Mouse (Mus musculus) adrenal gland, postnatal 0 days (tissue): ENCODE measurements around the gene Atp6v1g1. TPM values are rescaled to one million over a fixed set of nuclear protein-coding genes. Genes with fewer than 3 reads are reported as not detected.

Experiments
- polyA plus RNA-seq: library from polyadenylated mRNA; unstranded; fragments of >200 nt; fragmentation: Nextera tagmentation; extraction: Ambion mirVana; gene quantifications from 2 replicates; pipeline ENCODE4 v1.2.1, GENCODE M21; 2015

The Atp6v1g1 gene
- polyA plus RNA-seq = 318 and 326 TPM in 2 replicates

DNA sequence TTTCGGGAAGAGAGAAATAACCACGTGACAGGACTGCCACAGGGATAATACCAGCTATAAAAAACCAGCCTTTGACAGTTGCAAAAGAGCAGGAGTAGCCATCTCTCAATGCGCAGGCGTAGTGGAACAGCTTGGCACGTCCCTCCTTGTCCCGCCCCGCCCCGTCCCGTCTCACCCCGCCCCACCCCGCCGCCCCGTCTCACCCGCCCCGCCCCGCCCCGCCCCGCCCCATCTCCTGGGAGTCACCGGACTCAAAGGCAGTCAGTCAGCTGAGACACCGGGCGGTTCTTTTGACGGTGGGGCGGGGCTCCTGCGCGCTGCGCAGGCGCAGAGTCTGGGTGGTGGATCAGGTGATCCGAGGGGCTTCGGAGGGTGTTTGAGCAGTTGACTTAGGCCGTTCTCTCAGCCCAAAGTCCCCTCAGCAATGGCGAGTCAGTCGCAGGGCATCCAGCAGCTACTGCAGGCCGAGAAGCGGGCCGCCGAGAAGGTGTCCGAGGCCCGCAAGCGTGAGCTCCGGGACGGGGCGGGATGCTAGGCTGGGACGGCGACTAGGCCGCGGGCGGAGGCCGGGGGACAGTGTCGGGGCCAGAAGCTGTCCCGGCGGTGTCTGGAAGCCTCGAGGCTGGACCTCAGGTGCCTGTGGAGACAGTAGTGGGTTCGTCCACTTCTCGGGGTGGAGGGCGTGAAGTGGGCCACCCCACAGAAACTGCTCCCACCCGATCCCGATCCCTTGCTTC is at the start of gene Atp6v1g1:
Gene Atp6v1g1 (plus strand): TSS at position 279 of the 737 bp plus-strand sequence.

DNA sequence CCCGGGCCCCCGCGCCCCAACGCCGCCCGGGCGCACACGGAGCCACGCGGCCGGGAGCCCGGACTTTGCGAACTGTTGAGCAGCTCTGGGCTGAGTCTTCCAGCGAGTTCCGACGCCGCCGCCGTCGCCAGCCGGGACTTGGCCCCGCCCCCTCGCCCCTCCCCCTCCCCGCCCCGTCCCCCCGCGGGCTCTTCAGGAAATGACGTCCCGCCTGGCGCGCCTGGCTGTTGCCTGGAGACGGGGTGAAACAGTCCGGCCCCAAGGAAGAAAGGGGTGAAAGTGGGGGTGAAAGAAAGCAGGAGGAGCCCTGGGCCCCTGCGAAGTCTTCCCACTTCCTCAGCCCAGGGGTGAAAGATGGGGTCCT is 48.7 kb upstream of the Atp6v1g1 start, which contains the start of gene Whrn:
Gene Whrn (minus strand): TSS at position 77 of the 364 bp plus-strand sequence.

DNA sequence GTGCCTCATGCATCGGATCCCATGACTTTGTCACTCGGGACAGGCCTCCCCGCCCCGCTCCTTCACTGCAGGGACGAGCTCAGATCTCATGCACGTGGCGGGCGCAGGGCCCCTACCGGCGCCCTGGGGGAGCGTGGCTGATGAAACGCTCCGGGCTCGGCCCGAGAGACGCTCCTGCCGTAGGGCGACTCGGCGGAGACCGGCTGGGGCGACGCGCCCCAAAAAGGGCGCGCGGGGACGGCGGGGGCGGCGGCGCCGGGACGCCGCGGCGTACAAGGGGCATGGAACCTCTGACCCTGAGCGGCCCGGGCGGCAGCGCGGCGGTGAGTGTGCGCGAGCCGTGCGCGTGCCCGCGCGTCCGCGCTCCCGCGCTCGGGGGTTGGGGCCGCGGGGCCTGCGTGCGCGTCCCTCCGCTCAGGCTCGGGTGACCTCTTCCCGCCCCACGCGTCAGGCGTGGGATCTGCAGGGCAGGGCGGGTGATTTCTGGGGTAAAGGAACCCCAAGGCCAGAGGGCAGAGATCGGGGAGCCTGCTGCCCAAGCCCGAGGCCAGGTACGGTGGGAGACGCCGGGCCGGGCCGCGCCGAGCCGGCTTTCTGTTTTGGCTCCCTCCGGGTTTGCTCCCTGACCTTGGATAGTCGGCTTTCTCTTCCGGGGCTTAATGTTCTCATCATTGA is 14.0 kb downstream of the Atp6v1g1 start, which contains the start of gene Tmem268:
Gene Tmem268 (plus strand): TSS at position 375 of the 675 bp plus-strand sequence.

Other genes with a start within 250 kb of the Atp6v1g1 start
- gene Orm1, start 200.2 kb upstream of the Atp6v1g1 start, polyA plus RNA-seq = 1.1 and 2.3 TPM in 2 replicates
- 0.17 and 0.95 TPM in 2 replicates for gene Orm3, start 188.6 kb upstream of the Atp6v1g1 start, polyA plus RNA-seq
- 0.18 TPM in 1 of 2 replicates, not detected in the other for gene Orm2, start 182.3 kb upstream of the Atp6v1g1 start, polyA plus RNA-seq
- gene Akna, start 141.4 kb upstream of the Atp6v1g1 start, polyA plus RNA-seq = 2.3 and 3.5 TPM in 2 replicates
- 2.3 and 3.9 TPM in 2 replicates for gene Whrn, start 48.8 kb upstream of the Atp6v1g1 start, polyA plus RNA-seq
- 5.3 and 8.2 TPM in 2 replicates for gene Tmem268, start 14.0 kb downstream of the Atp6v1g1 start, polyA plus RNA-seq
- gene Gm11213, start 60.5 kb downstream of the Atp6v1g1 start, polyA plus RNA-seq = not detected in 2 replicates
- not detected in 2 replicates for gene Tex48, start 77.7 kb downstream of the Atp6v1g1 start, polyA plus RNA-seq
- gene Gm11214, start 118.6 kb downstream of the Atp6v1g1 start, polyA plus RNA-seq = not detected in 2 replicates
- 0.05 and 0.11 TPM in 2 replicates for gene Tnfsf15, start 200.3 kb downstream of the Atp6v1g1 start, polyA plus RNA-seq